Mouse (Mus musculus) lung, postnatal 0 days (tissue): ENCODE results near the gene Tango6.

Source experiments
- CTCF ChIP-seq: IDR thresholded peaks from 2 replicates; pipeline ENCODE4 v1.5.1; 2016; ENCODE audit warnings: antibody characterized with exemption, mild to moderate bottlenecking
- EP300 ChIP-seq: IDR thresholded peaks from 2 replicates; pipeline ENCODE4 v1.6.1; 2016; ENCODE audit warnings: antibody characterized with exemption, mild to moderate bottlenecking, control low read depth

DNA sequence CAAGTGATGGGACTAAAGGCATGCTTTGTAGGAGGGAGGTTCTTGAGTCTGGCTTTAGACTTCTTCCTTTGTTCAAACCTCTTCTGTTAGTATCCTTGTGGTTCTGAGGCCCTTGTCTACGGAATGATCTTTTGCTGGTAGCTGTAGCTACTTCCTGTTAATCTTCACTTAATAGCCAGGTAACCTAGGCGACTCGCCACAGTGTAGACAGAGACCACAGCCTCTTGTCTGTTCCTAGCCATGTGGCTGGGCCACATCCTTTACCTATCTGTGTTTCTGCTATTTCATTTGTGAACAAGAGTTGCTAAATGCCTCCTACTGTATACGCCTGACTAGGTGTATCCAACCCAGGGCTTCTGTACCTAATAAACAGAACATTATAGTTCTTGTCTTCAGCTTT lies 39.8 kb upstream of the Tango6 start:
- TF ChIP-seq CTCF, result no peak
- no peak for TF ChIP-seq EP300
